Mouse (Mus musculus) liver, embryonic 16.5 days (tissue): ENCODE measurements around the gene Fbh1. TPM values are rescaled to one million over a fixed set of nuclear protein-coding genes. Genes with fewer than 3 reads are reported as not detected.

Experiments used
- ATAC-seq: fragments of 200-750 bp; cut with Nextera tagmentation; 2 replicates; pipeline ENCODE4 v1.8.0; 2017; ENCODE audit warnings: low read depth, mild to moderate bottlenecking, moderate number of reproducible peaks, moderate library complexity
- H3K27ac ChIP-seq: fragments of 300-500 bp; sonication (generic); 2 replicates; pipeline ENCODE4 v1.5.1; 2014; ENCODE audit warnings: mild to moderate bottlenecking, low read length
- H3K27me3 ChIP-seq: fragments of 300-500 bp; sonication (generic); 2 replicates; pipeline ENCODE4 v1.6.1; 2014; ENCODE audit warnings: low read depth, low read length, mixed read lengths; ENCODE audit not compliant: control insufficient read depth, insufficient read depth
- H3K36me3 ChIP-seq: fragments of 300-500 bp; sonication (generic); 2 replicates; pipeline ENCODE4 v1.6.1; 2014; ENCODE audit warnings: mild to moderate bottlenecking; ENCODE audit not compliant: control insufficient read depth, insufficient read depth
- H3K4me1 ChIP-seq: fragments of 300-500 bp; sonication (generic); 2 replicates; pipeline ENCODE4 v1.6.1; 2014; ENCODE audit warnings: low read depth, low read length, mixed read lengths; ENCODE audit not compliant: control insufficient read depth
- H3K4me2 ChIP-seq: fragments of 300-500 bp; sonication (generic); 2 replicates; pipeline ENCODE4 v1.6.1; 2014; ENCODE audit warnings: low read depth, low read length, mixed read lengths
- H3K4me3 ChIP-seq: fragments of 300-500 bp; sonication (generic); 2 replicates; pipeline ENCODE4 v1.5.1; 2014; ENCODE audit warnings: low read depth, mild to moderate bottlenecking, low read length
- H3K9ac ChIP-seq: fragments of 300-500 bp; sonication (generic); 2 replicates; pipeline ENCODE4 v1.6.1; 2014; ENCODE audit warnings: low read depth, low read length
- H3K9me3 ChIP-seq: fragments of 300-500 bp; sonication (generic); replicated peaks from 2 replicates; pipeline ENCODE4 v1.6.1; 2016; ENCODE audit warnings: low read length; ENCODE audit not compliant: control insufficient read depth
- WGBS: fragments of 180-500 bp; shearing (Covaris S2); extraction: QIAGEN DNeasy Blood & Tissue Kit; methylation state at CpG from one replicate; pipeline ENCODE4 v1.1.7; 2014; ENCODE audit not compliant: insufficient replicate concordance; 5-methylcytosine and 5-hydroxymethylcytosine counted together
- polyA plus RNA-seq: library from polyadenylated mRNA; unstranded; fragments of >200 nt; fragmentation: Nextera tagmentation; extraction: Ambion mirVana; gene quantifications from 2 replicates; pipeline ENCODE4 v1.2.1, GENCODE M21; 2015

Fbh1 gene
- polyA plus RNA-seq, 1 experiment from 2014 or later: 27.7 TPM

DNA sequence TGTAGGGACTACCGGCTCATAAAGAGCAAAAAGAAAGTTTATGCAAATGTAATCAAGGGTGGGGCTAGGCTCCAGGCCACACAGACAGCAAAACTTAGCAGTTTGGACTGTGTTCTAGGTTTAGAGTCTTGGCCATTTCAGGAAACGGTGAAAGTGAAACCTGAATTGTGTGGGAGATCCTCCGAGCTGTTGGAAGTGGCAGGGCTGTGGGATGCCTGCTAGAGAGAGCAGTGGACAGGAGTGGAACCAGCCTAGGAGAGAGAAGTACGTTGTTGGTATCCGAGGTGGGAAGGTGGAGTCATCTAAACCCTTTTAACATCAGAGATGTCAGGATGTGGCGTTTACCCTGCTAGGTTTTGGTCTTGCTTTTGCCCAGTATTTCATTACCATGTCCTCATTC is 41.5 kb downstream of the Fbh1 start:
- ATAC-seq: no peak
- 60% methylated on average over 6 of the region's 6 CpGs for WGBS
- Histone ChIP-seq H3K4me3 (no peak overlapping the region), H3K36me3 (0 out of 2 replicates have a peak, but pooled peaks cover 1% of the 10 kb centered on the region), H3K4me2 (no peak overlapping the region), H3K9me3 (no peaks in the 10 kb centered on the region), H3K9ac (no peak overlapping the region), H3K4me1 (no peaks in the 10 kb centered on the region), H3K27ac (no peak overlapping the region), H3K27me3 (no peaks in the 10 kb centered on the region)

DNA sequence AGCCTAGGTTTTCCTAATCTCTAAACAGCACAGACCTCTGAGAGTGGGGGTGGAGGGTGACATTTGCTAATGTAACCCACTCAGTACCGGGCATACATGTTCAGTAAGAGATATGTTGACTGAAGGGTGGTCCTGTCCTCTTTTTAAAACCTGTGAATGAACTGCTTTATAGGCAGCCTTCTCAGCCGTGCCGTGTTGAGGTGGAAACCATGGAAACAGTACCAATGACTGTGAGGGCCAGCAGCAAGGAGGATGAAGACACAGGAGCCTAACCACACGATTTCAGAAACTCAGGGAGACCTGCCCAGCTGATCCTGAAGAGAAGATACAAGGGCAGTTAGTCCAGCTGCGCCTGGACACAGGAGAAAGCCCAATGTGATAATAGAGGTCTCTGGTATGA is 44.4 kb downstream of the Fbh1 start:
- no peak for ATAC-seq
- H3K27ac ChIP-seq: no peak overlapping the region
- WGBS: 57% methylated on average over 5 of the region's 5 CpGs
- no peak overlapping the region for H3K4me2 ChIP-seq
- no peaks in the 10 kb centered on the region for H3K9me3 ChIP-seq
- no peak overlapping the region for H3K9ac ChIP-seq
- no peaks in the 10 kb centered on the region for H3K36me3 ChIP-seq
- no peaks in the 10 kb centered on the region for H3K4me1 ChIP-seq
- no peaks in the 10 kb centered on the region for H3K27me3 ChIP-seq
- H3K4me3 ChIP-seq: no peak overlapping the region

DNA sequence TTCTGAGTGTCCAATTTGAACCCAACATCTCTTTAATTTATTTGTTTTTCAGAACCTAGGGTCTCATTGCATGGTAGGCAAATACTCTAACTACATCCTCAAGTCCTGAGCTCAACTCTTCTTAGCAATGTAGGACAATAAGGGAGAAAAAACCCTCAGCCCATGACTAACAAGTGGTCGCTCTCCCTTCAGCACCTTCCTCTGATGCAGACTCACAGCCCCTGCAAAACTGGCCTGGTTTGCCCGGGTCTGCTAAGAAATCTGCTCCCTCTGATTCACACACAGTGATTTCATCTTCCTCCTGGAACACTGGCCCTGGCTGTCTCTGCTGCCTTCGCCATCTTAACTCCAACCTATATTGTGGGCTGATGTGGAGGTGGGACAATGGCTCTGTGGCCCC is 48.3 kb downstream of the Fbh1 start:
- Histone ChIP-seq H3K9ac (no peak overlapping the region), H3K4me2 (no peak overlapping the region), H3K36me3 (no peaks in the 10 kb centered on the region), H3K4me1 (no peaks in the 10 kb centered on the region), H3K4me3 (no peak overlapping the region), H3K27me3 (no peaks in the 10 kb centered on the region), H3K9me3 (no peaks in the 10 kb centered on the region), H3K27ac (no peak overlapping the region)
- no peak for ATAC-seq
- 54% methylated on average over 3 of the region's 3 CpGs for WGBS

DNA sequence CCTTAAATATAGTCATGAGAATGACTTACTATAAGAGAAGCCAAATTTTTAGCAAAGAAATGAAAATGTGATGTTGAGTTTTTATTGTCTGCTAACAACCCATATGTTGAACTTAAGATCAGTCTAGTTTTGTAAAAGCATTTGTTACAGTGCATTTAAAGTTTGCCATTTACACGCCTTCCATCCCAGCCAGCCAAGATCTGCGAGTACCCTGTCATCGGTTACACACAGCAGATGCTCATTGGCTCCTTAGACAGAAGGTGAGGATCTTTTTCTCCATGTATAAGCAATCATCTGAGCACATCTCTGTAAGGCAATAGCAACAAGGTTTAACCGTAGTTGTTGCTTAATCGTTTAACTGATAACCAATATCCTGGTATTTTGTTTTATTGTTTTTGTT is 49.8 kb downstream of the Fbh1 start:
- Histone ChIP-seq H3K36me3 (no peaks in the 10 kb centered on the region), H3K4me3 (no peak overlapping the region), H3K4me1 (no peaks in the 10 kb centered on the region), H3K27ac (no peak overlapping the region), H3K9me3 (no peaks in the 10 kb centered on the region), H3K9ac (no peak overlapping the region), H3K27me3 (no peaks in the 10 kb centered on the region), H3K4me2 (no peak overlapping the region)
- WGBS: 76% methylated on average over 5 of the region's 5 CpGs
- no peak for ATAC-seq

DNA sequence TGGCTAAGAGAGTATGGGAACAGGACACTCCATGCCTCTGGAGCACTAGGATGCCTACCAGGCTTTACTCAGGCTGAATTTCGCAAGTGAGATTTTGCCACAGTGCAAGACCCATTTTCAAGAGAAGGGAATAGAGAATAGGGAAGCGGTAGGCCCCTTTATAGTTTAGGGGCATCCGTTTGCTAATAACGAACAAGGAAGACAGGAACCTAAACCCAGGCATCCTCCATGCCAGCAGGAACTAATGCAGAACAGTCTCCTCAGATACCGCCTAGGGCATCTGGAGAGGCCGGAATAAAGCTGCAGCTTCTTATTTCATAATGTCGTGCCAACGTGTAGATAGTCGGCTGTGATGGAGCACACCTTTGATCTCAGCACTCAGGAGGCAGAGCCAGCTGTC is 54.8 kb downstream of the Fbh1 start:
- H3K9ac ChIP-seq: no peak overlapping the region
- no peaks in the 10 kb centered on the region for H3K9me3 ChIP-seq
- ATAC-seq: no peak
- no peak overlapping the region for H3K4me3 ChIP-seq
- H3K36me3 ChIP-seq: no peaks in the 10 kb centered on the region
- no peaks in the 10 kb centered on the region; the same call in none of the 2 replicates for H3K4me1 ChIP-seq
- no peak overlapping the region for H3K4me2 ChIP-seq
- 63% methylated on average over 9 of the region's 9 CpGs for WGBS
- H3K27ac ChIP-seq: no peak overlapping the region
- no peaks in the 10 kb centered on the region for H3K27me3 ChIP-seq

DNA sequence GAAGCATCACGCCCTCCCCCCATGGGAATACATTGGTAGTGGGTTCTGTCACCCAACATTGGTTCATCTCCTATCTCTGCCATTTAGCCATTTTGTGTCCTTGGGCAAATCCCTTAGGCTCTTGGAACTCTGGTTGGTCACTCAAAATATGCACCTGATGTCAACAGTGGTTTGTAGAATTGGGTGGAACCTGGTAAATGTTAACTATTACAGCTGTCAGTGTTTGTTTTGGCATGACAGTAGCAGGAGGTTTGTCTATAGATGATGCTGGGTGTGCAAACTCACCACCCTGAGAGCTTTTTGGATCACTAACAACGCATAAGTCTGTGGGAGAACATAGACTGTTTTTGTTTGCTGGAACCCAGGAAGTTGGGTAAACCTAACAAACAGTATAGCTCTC is 58.8 kb downstream of the Fbh1 start:
- H3K36me3 ChIP-seq: no peaks in the 10 kb centered on the region
- WGBS: 60% methylated on average over 2 of the region's 2 CpGs
- ATAC-seq: peak; percentile 76
- no peaks in the 10 kb centered on the region for H3K27me3 ChIP-seq
- no peak overlapping the region for H3K4me3 ChIP-seq
- H3K4me1 ChIP-seq: no peaks in the 10 kb centered on the region; the same call in none of the 2 replicates
- no peak overlapping the region for H3K9ac ChIP-seq
- H3K9me3 ChIP-seq: no peaks in the 10 kb centered on the region
- peak overlapping the region; percentile 37; the same call in 1 of the 2 replicates for H3K27ac ChIP-seq
- H3K4me2 ChIP-seq: no peak overlapping the region

DNA sequence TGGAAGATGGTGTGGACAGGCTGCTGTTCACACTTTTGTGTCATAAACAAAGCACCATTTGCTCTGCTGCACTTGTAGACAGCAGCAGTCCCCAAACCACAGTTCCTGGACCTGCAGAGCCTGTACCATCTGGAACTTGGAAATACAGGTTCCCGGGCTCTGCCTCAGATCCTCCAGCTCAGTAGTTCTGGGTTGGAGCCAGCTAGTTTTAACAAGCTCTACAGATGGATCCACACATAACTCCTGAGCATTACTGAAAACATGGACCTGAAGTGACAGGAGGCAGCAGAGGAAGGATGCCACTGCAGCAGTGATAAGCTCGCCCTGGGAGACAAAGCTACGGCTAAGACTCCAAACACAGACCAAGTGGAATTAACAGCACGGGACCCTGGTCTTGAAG is 62.8 kb downstream of the Fbh1 start:
- ATAC-seq: no peak
- Histone ChIP-seq H3K4me3 (no peak overlapping the region), H3K27me3 (no peaks in the 10 kb centered on the region), H3K9me3 (no peaks in the 10 kb centered on the region), H3K36me3 (no peaks in the 10 kb centered on the region), H3K4me2 (no peak overlapping the region), H3K4me1 (peaks cover 7% of the 10 kb centered on the region), H3K9ac (no peak overlapping the region), H3K27ac (no peak overlapping the region)
- WGBS: 63% methylated on average over 4 of the region's 4 CpGs

DNA sequence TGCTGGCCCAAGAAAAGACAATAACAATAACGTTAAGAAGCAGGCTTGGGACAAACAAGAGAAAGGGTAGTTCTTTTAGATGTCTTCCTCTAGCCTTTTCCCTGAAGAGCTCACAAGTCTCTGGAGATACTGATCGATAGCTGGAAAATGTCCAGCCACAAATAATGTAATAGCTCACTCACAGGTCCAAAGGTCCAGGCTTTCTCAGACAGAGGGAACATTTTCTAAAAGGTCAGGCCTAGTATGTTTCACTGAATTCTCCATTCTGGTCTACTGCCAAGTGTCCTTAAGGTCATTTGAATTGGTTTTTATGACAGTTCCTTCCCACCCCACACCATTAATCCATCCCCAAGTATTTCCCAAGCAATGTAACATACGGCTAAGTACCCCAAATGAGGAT is 64.4 kb downstream of the Fbh1 start:
- 52% methylated on average over 3 of the region's 3 CpGs for WGBS
- Histone ChIP-seq H3K27ac (peak overlapping the region; percentile 17; the same call in 1 of the 2 replicates), H3K4me3 (no peak overlapping the region), H3K4me2 (no peak overlapping the region), H3K36me3 (no peaks in the 10 kb centered on the region), H3K9ac (no peak overlapping the region), H3K9me3 (no peaks in the 10 kb centered on the region), H3K27me3 (no peaks in the 10 kb centered on the region), H3K4me1 (peaks cover 9% of the 10 kb centered on the region)
- peak; percentile 72 for ATAC-seq

DNA sequence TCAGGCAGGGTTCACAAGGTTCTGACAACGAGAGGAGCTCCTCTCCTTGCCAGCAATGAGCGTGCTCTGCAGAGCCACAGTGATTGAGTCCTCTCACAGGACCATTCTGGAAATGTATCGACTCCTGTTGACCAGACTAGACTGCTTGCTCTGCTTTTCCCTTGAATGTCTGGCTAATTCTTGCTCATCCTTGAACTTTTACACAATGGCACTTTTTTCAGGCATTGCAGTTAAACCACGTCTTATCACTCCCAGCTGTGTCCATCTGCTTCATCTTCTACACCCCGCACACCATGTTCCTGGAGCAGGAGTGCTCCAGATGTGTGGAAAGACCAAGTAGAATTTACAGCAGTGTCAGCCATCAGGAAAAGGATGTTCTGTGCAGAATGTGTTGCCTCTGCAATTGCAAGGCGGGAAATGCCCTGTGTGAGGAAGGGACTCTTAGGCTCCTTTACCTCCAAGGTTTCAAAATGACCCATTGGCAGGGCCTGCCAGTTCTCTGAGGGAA is 64.8 kb downstream of the Fbh1 start:
- Histone ChIP-seq H3K36me3 (no peaks in the 10 kb centered on the region), H3K9ac (no peak overlapping the region), H3K4me3 (no peak overlapping the region), H3K27me3 (no peaks in the 10 kb centered on the region), H3K27ac (no peak overlapping the region), H3K4me2 (no peak overlapping the region), H3K9me3 (no peaks in the 10 kb centered on the region), H3K4me1 (peaks cover 9% of the 10 kb centered on the region)
- 63% methylated on average over 6 of the region's 6 CpGs for WGBS
- no peak for ATAC-seq
